Mouse (Mus musculus) lung, postnatal 36 days (tissue): ENCODE data around the gene Neb.

Source experiments
- DNase-seq: peaks from one replicate; pipeline ENCODE4 v3.0.0; 2022; ENCODE audit warnings: mixed read lengths

Gene Neb

GRCm38 (mm10) chr2:52372480-52372879 is 5.8 kb downstream of the Neb start:
- DNase-seq: peak; percentile 50

- no peak for DNase-seq
Observed at GRCm38 (mm10) chr2:52372080-52372479, 6.2 kb downstream of the Neb start.

GRCm38 (mm10) chr2:52371066-52371465 is 7.2 kb downstream of the Neb start:
- DNase-seq: peak; percentile 66

- no peak for DNase-seq
Observed at GRCm38 (mm10) chr2:52369622-52370021, 8.7 kb downstream of the Neb start.

GRCm38 (mm10) chr2:52367665-52368064 is 10.6 kb downstream of the Neb start:
- DNase-seq: no peak

- no peak for DNase-seq
Observed at GRCm38 (mm10) chr2:52367248-52367647, 11.0 kb downstream of the Neb start.

GRCm38 (mm10) chr2:52361086-52361485 is 17.2 kb downstream of the Neb start:
- no peak for DNase-seq

- DNase-seq: no peak
Observed at GRCm38 (mm10) chr2:52359722-52360121, 18.6 kb downstream of the Neb start.

GRCm38 (mm10) chr2:52358156-52358555 is 20.1 kb downstream of the Neb start:
- no peak for DNase-seq

- no peak for DNase-seq
Observed at GRCm38 (mm10) chr2:52351029-52351428, 27.2 kb downstream of the Neb start.

- no peak for DNase-seq
Observed at GRCm38 (mm10) chr2:52340990-52341389, 37.3 kb downstream of the Neb start.

GRCm38 (mm10) chr2:52335556-52335955 is 42.7 kb downstream of the Neb start:
- DNase-seq: no peak

- DNase-seq: no peak
Observed at GRCm38 (mm10) chr2:52335087-52335486, 43.2 kb downstream of the Neb start.

GRCm38 (mm10) chr2:52333535-52333934 is 44.7 kb downstream of the Neb start:
- DNase-seq: no peak

- DNase-seq: no peak
Observed at GRCm38 (mm10) chr2:52331761-52332160, 46.5 kb downstream of the Neb start.

- no peak for DNase-seq
Observed at GRCm38 (mm10) chr2:52327244-52327815, 50.9 kb downstream of the Neb start.

- DNase-seq: no peak
Observed at GRCm38 (mm10) chr2:52321866-52322265, 56.4 kb downstream of the Neb start.

- no peak for DNase-seq
Observed at GRCm38 (mm10) chr2:52320175-52320574, 58.1 kb downstream of the Neb start.

GRCm38 (mm10) chr2:52319020-52319567 is 59.2 kb downstream of the Neb start:
- DNase-seq: peak; percentile 11

GRCm38 (mm10) chr2:52317471-52317870 is 60.8 kb downstream of the Neb start:
- no peak for DNase-seq

- no peak for DNase-seq
Observed at GRCm38 (mm10) chr2:52315737-52316136, 62.5 kb downstream of the Neb start.

GRCm38 (mm10) chr2:52314922-52315730 is 63.1 kb downstream of the Neb start:
- no peak for DNase-seq

- DNase-seq: no peak
Observed at GRCm38 (mm10) chr2:52310757-52311156, 67.5 kb downstream of the Neb start.

- DNase-seq: no peak
Observed at GRCm38 (mm10) chr2:52306635-52307034, 71.6 kb downstream of the Neb start.
